Mouse (Mus musculus) forebrain, embryonic 13.5 days (tissue): ENCODE measurements at regions not wholly inside any gene's neighbourhood (a gene's known extent, or its start where the extent isn't known, plus 50 kb on each side); places are given as distances from the start of the nearest gene placed in this dataset.
A peak's percentile ranks its signal among the peaks of the same experiment; 100 is the strongest.

Experiments
- ATAC-seq: fragments of 200-750 bp; cut with Nextera tagmentation; 2 replicates; pipeline ENCODE4 v1.8.0; 2017
- H3K27ac ChIP-seq: fragments of 300-500 bp; sonication (generic); 2 replicates; pipeline ENCODE4 v1.5.1; 2015; ENCODE audit warnings: inconsistent platforms, mild to moderate bottlenecking, moderate library complexity
- H3K27me3 ChIP-seq: fragments of 300-500 bp; sonication (generic); 2 replicates; pipeline ENCODE4 v1.6.1; 2015; ENCODE audit warnings: mild to moderate bottlenecking, inconsistent platforms
- H3K36me3 ChIP-seq: fragments of 300-500 bp; sonication (generic); 2 replicates; pipeline ENCODE4 v1.6.1; 2015; ENCODE audit warnings: mild to moderate bottlenecking, inconsistent platforms; ENCODE audit not compliant: poor library complexity, severe bottlenecking
- H3K4me1 ChIP-seq: fragments of 300-500 bp; sonication (generic); 2 replicates; pipeline ENCODE4 v1.6.1; 2015; ENCODE audit warnings: inconsistent platforms
- H3K4me2 ChIP-seq: fragments of 300-500 bp; sonication (generic); 2 replicates; pipeline ENCODE4 v1.6.1; 2015; ENCODE audit warnings: inconsistent platforms, mild to moderate bottlenecking, moderate library complexity
- H3K4me3 ChIP-seq: fragments of 300-500 bp; sonication (generic); 2 replicates; pipeline ENCODE4 v1.5.1; 2015; ENCODE audit warnings: mild to moderate bottlenecking, inconsistent platforms
- H3K9ac ChIP-seq: fragments of 300-500 bp; sonication (generic); 2 replicates; pipeline ENCODE4 v1.6.1; 2015; ENCODE audit warnings: mild to moderate bottlenecking, inconsistent platforms
- H3K9me3 ChIP-seq: fragments of 300-500 bp; sonication (generic); replicated peaks from 2 replicates; pipeline ENCODE4 v1.6.1; 2016; ENCODE audit warnings: inconsistent platforms
- WGBS: fragments of 180-500 bp; shearing (Covaris S2); methylation state at CpG from one replicate; pipeline ENCODE4 v1.1.7; 2015; 5-methylcytosine and 5-hydroxymethylcytosine counted together

- Histone ChIP-seq H3K4me2 (no peak overlapping the region), H3K9me3 (no peaks in the 10 kb centered on the region), H3K9ac (no peak overlapping the region), H3K4me3 (no peak overlapping the region), H3K36me3 (no peaks in the 10 kb centered on the region), H3K27ac (no peak overlapping the region), H3K27me3 (no peaks in the 10 kb centered on the region), H3K4me1 (no peaks in the 10 kb centered on the region)
- ATAC-seq, result no peak
- 96% methylated on average over 3 of the region's 3 CpGs for WGBS
Observed at GRCm38 (mm10) chr3:56764336-56764735, 537.5 kb downstream of the Tm4sf1 start.

GRCm38 (mm10) chr3:56763896-56764295 lies 537.9 kb downstream of the Tm4sf1 start:
- ATAC-seq, result no peak
- no peak overlapping the region for H3K27ac ChIP-seq
- no peaks in the 10 kb centered on the region for H3K4me1 ChIP-seq
- no peak overlapping the region for H3K4me3 ChIP-seq
- no peaks in the 10 kb centered on the region for H3K36me3 ChIP-seq
- H3K27me3 ChIP-seq, result no peaks in the 10 kb centered on the region
- H3K9me3 ChIP-seq, result no peaks in the 10 kb centered on the region
- H3K4me2 ChIP-seq, result no peak overlapping the region
- WGBS, result 85% methylated on average over 6 of the region's 6 CpGs
- no peak overlapping the region for H3K9ac ChIP-seq

- H3K9me3 ChIP-seq, result no peaks in the 10 kb centered on the region
- no peak overlapping the region for H3K4me3 ChIP-seq
- H3K4me2 ChIP-seq, result no peak overlapping the region
- no peak overlapping the region for H3K9ac ChIP-seq
- no peaks in the 10 kb centered on the region for H3K36me3 ChIP-seq
- no peak overlapping the region for H3K27ac ChIP-seq
- H3K4me1 ChIP-seq, result no peaks in the 10 kb centered on the region
- 0 out of 2 replicates have a peak, but pooled peaks have one; percentile 36 for ATAC-seq
- no peaks in the 10 kb centered on the region for H3K27me3 ChIP-seq
- 54% methylated on average over 3 of the region's 3 CpGs for whole genome bisulfite sequencing
Observed at GRCm38 (mm10) chr3:56753654-56754053, 548.1 kb downstream of the Tm4sf1 start.

- H3K36me3 ChIP-seq, result no peaks in the 10 kb centered on the region
- no peaks in the 10 kb centered on the region for H3K27me3 ChIP-seq
- H3K27ac ChIP-seq, result no peak overlapping the region
- no peak overlapping the region for H3K4me3 ChIP-seq
- H3K9ac ChIP-seq, result no peak overlapping the region
- H3K4me2 ChIP-seq, result no peak overlapping the region
- H3K4me1 ChIP-seq, result no peaks in the 10 kb centered on the region
- H3K9me3 ChIP-seq, result no peaks in the 10 kb centered on the region
- WGBS, result 87% methylated on average over 1 of the region's 1 CpGs
- ATAC-seq, result no peak
Observed at GRCm38 (mm10) chr3:56751926-56752325, 549.9 kb downstream of the Tm4sf1 start.

GRCm38 (mm10) chr3:56740902-56741301 lies 557.4 kb upstream of the Nbea start:
- Histone ChIP-seq H3K9ac (no peak overlapping the region), H3K4me2 (no peak overlapping the region), H3K36me3 (no peaks in the 10 kb centered on the region), H3K27me3 (no peaks in the 10 kb centered on the region), H3K27ac (no peak overlapping the region), H3K4me3 (no peak overlapping the region), H3K9me3 (no peaks in the 10 kb centered on the region), H3K4me1 (no peaks in the 10 kb centered on the region)
- ATAC-seq, result no peak

- no peaks in the 10 kb centered on the region for H3K36me3 ChIP-seq
- no peak for ATAC-seq
- WGBS, result 71% methylated on average over 3 of the region's 3 CpGs
Observed at GRCm38 (mm10) chr3:56739451-56739850, 556.0 kb upstream of the Nbea start.

GRCm38 (mm10) chr3:56730849-56731248 lies 547.3 kb upstream of the Nbea start:
- Histone ChIP-seq H3K9me3 (no peaks in the 10 kb centered on the region), H3K4me1 (no peaks in the 10 kb centered on the region), H3K4me3 (no peak overlapping the region), H3K27ac (no peak overlapping the region), H3K9ac (no peak overlapping the region), H3K27me3 (no peaks in the 10 kb centered on the region), H3K36me3 (no peaks in the 10 kb centered on the region), H3K4me2 (no peak overlapping the region)
- 55% methylated on average over 3 of the region's 3 CpGs for WGBS
- no peak for ATAC-seq

More at GRCm38 (mm10) chr3:56739451-56739850, 556.0 kb upstream of the Nbea start:
- Histone ChIP-seq H3K9ac (no peak overlapping the region), H3K27ac (no peak overlapping the region), H3K27me3 (no peaks in the 10 kb centered on the region), H3K4me2 (no peak overlapping the region), H3K4me1 (no peaks in the 10 kb centered on the region), H3K4me3 (no peak overlapping the region), H3K9me3 (no peaks in the 10 kb centered on the region)

- no peak overlapping the region for H3K4me2 ChIP-seq
- H3K9ac ChIP-seq, result no peak overlapping the region
- no peaks in the 10 kb centered on the region for H3K4me1 ChIP-seq
- H3K27ac ChIP-seq, result no peak overlapping the region
- no peaks in the 10 kb centered on the region for H3K27me3 ChIP-seq
- ATAC-seq, result no peak
- no peaks in the 10 kb centered on the region for H3K9me3 ChIP-seq
- H3K36me3 ChIP-seq, result no peaks in the 10 kb centered on the region
- no peak overlapping the region for H3K4me3 ChIP-seq
Observed at GRCm38 (mm10) chr3:56724991-56725390, 541.5 kb upstream of the Nbea start.

- no peak overlapping the region; the same call in 1 of the 2 replicates for H3K27ac ChIP-seq
- WGBS, result 74% methylated on average over 1 of the region's 1 CpGs
- ATAC-seq, result no peak
Observed at GRCm38 (mm10) chr3:56708260-56708659, 524.8 kb upstream of the Nbea start.

GRCm38 (mm10) chr3:56707312-56707711 lies 523.8 kb upstream of the Nbea start:
- H3K4me2 ChIP-seq, result no peak overlapping the region
- no peak overlapping the region for H3K4me3 ChIP-seq
- no peaks in the 10 kb centered on the region for H3K9me3 ChIP-seq
- no peaks in the 10 kb centered on the region for H3K27me3 ChIP-seq
- no peaks in the 10 kb centered on the region for H3K4me1 ChIP-seq
- no peaks in the 10 kb centered on the region for H3K36me3 ChIP-seq
- no peak overlapping the region for H3K27ac ChIP-seq
- 82% methylated on average over 3 of the region's 3 CpGs for WGBS
- no peak overlapping the region for H3K9ac ChIP-seq
- no peak for ATAC-seq

More at GRCm38 (mm10) chr3:56708260-56708659, 524.8 kb upstream of the Nbea start:
- H3K36me3 ChIP-seq, result no peaks in the 10 kb centered on the region
- no peaks in the 10 kb centered on the region for H3K9me3 ChIP-seq
- no peaks in the 10 kb centered on the region for H3K4me1 ChIP-seq
- H3K4me2 ChIP-seq, result no peak overlapping the region
- no peaks in the 10 kb centered on the region for H3K27me3 ChIP-seq
- no peak overlapping the region for H3K9ac ChIP-seq
- no peak overlapping the region for H3K4me3 ChIP-seq

GRCm38 (mm10) chr3:56706038-56706437 lies 522.5 kb upstream of the Nbea start:
- ATAC-seq, result no peak
- no peak overlapping the region for H3K4me2 ChIP-seq
- no peaks in the 10 kb centered on the region for H3K36me3 ChIP-seq
- H3K9ac ChIP-seq, result no peak overlapping the region
- 75% methylated on average over 4 of the region's 4 CpGs for WGBS
- no peaks in the 10 kb centered on the region for H3K27me3 ChIP-seq
- no peaks in the 10 kb centered on the region for H3K4me1 ChIP-seq
- no peak overlapping the region for H3K4me3 ChIP-seq
- no peak overlapping the region for H3K27ac ChIP-seq
- no peaks in the 10 kb centered on the region for H3K9me3 ChIP-seq

GRCm38 (mm10) chr3:56698941-56699340 lies 515.4 kb upstream of the Nbea start:
- 0 out of 2 replicates have a peak, but pooled peaks have one; percentile 14 for ATAC-seq
- no peak overlapping the region for H3K9ac ChIP-seq
- no peak overlapping the region for H3K4me2 ChIP-seq

GRCm38 (mm10) chr3:56698248-56698647 lies 514.7 kb upstream of the Nbea start:
- Histone ChIP-seq H3K4me2 (no peak overlapping the region), H3K27ac (peak overlapping the region; percentile 76), H3K4me3 (no peak overlapping the region), H3K27me3 (no peaks in the 10 kb centered on the region), H3K9me3 (no peaks in the 10 kb centered on the region), H3K36me3 (no peaks in the 10 kb centered on the region), H3K9ac (no peak overlapping the region), H3K4me1 (peaks cover 21% of the 10 kb centered on the region)
- peak; percentile 97 for ATAC-seq
- WGBS, result 0% methylated on average over 1 of the region's 1 CpGs

More at GRCm38 (mm10) chr3:56698941-56699340, 515.4 kb upstream of the Nbea start:
- Histone ChIP-seq H3K27ac (peak overlapping the region; percentile 76), H3K27me3 (no peaks in the 10 kb centered on the region), H3K9me3 (no peaks in the 10 kb centered on the region), H3K4me3 (no peak overlapping the region), H3K36me3 (no peaks in the 10 kb centered on the region), H3K4me1 (peaks cover 21% of the 10 kb centered on the region)
